Mouse (Mus musculus): ENCODE data around the gene Wnt6.
A peak's percentile ranks its signal among the peaks of the same experiment; 100 is the strongest.
"Not testable (repeated sequence)": the region's sequence is repeated elsewhere in the genome, so short reads cannot be mapped to it uniquely, and the experiment has no call there.

Gene Wnt6

GRCm38 (mm10) chr1:74806360-74807311, 34.9 kb downstream of the Wnt6 start:
- DNase-seq (ENCODE audit: low spot score) = peak; percentile 71

DNA sequence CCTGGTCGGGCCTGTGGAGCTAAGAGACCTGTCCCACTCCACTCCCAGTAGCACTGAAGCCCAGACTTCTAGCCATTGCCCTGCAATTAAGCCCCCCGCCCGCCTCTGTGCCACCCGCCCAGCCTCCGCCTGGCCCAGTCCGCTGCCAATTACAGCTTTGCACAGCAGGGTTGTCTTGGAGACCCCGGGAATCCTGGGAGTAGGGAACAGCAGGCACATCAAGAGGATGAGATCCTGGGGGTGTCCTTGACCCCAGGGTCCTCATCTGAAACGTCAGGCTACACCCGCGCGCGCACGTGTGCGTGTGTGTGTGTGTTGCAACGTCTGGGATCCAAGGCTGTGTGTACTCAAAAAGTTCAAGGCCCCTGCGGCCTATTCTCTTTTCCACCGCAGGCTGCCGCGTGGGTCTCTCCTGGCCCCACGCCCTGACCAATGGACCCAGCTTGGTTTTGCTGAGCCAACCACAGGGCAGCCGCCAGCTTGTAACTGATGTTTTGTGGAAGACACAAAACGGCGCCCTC, 35.9 kb downstream of the Wnt6 start:
- DNase-seq (ENCODE audit: low spot score) = no peak

- peak; percentile 99 for DNase-seq (ENCODE audit: low spot score)
These were observed 36.4 kb downstream of the Wnt6 start for GRCm38 (mm10) chr1:74808078-74808477.

DNA sequence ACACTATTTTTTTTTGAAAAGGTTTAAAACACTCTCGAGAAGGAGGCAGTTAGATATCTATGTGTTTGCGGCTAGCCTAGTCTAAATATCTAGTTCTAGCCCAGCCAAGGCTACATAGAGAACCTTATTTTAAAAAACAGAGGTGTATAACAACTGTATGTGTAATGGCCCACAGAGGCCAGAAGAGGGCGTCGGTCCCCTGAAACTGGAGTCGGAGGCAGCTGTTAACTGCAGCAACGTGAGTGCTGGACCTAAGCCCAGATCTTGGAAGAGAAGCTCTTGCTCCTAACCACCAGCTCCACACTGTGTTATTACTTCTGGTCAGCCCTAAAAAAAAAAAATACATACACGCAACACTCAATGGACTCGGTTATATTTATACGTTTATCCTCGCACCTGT, 37.3 kb downstream of the Wnt6 start:
- DNase-seq (ENCODE audit: low spot score) = no peak

GRCm38 (mm10) chr1:74814931-74815647, 43.4 kb downstream of the Wnt6 start:
- no peak for DNase-seq (ENCODE audit: low spot score)

- DNase-seq (ENCODE audit: low spot score) = not testable (repeated sequence)
These were observed 44.3 kb downstream of the Wnt6 start for GRCm38 (mm10) chr1:74815965-74816364.

DNA sequence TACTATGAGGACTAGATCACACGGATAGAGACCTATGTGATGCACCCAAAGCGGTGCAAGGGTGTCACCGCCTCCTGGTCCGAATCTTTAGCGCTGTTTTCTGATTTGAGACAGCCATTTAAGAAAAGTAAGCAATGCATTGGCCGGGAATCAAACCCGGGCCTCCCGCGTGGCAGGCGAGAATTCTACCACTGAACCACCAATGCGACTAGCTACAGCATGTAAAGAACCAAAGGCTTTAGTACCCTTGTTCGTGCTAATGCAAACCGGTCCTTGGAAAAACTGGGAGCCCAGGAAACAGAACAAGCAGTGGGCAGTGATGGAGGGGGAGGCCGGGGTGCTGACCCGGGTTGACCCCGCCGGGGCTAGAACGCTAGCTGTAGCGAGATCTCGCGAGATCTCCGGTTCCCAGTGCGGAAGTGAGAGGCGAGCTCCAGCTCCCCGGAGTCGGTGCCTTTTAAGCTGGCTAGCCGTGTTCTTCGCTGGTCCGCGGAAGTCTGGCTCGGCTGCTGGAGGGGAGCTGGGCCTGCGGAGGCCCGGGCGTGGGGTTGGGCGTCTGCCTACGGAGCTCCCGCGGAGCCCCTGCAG, 45.0 kb downstream of the Wnt6 start:
- DNase-seq (ENCODE audit: low spot score) = peak; percentile 96

GRCm38 (mm10) chr1:74817219-74817618, 45.5 kb downstream of the Wnt6 start:
- DNase-seq (ENCODE audit: low spot score) = no peak

- no peak for DNase-seq (ENCODE audit: low spot score)
These were observed 46.8 kb downstream of the Wnt6 start for GRCm38 (mm10) chr1:74818509-74818908.

- not testable (repeated sequence) for DNase-seq (ENCODE audit: low spot score)
These were observed 51.9 kb downstream of the Wnt6 start for GRCm38 (mm10) chr1:74823598-74823997.

DNA sequence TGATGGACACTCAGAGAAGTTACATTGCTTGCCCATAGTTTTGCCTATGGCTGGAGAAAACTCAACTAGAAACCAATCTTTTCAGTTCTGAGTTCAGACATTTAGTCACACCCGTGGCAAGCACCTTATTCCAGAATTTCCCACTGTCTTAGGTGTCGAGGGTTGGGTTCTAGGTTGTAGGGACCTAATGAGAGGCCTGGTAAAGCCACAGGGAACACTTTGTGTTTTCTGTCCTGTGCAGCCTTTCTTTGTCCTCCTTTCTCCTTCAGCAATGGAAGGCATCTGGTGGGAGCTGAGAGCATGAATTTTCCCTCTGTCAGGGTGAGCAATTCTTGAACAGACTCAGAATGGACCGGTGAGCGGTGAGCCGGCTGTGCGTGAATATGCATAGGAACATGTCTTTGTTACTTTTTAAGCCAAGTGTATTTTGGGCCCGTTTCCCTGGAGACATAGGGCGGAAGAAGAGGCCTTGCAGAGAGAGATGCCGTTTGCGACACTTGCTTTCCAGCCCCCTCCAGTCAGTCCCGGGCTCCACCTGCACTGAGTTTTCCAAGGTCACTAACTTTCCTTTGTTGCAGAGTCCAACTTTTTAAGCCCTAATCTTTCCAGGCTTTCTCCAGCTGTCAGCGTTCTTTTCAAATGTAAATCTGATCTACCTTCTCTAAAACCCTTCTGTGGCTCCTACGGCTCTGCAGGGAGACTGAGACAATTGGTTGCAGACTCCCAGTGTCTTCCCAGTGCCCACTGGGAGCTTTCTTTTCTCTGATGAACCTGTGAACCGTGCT, 53.0 kb downstream of the Wnt6 start:
- DNase-seq (ENCODE audit: low spot score) = peak; percentile 80

DNA sequence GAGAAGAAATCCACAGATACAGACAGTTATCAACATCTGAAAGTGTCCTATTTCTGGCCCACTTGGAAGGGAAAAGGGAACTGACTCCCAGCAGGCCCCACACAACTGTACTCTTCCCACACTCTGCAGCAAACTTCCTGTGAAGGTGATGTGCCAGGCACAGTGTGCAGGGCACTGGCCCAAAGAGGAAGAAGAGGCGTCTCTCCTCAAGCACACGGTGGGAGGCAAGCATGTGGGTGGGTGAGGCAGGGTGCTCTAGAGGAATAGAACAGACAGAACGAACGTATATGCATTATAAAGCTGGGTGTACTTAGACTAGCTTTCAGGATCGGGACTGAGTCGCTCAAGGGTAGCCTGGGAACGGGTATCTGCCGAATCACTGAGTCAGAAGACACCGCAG, 58.4 kb downstream of the Wnt6 start:
- DNase-seq (ENCODE audit: low spot score) = no peak

DNA sequence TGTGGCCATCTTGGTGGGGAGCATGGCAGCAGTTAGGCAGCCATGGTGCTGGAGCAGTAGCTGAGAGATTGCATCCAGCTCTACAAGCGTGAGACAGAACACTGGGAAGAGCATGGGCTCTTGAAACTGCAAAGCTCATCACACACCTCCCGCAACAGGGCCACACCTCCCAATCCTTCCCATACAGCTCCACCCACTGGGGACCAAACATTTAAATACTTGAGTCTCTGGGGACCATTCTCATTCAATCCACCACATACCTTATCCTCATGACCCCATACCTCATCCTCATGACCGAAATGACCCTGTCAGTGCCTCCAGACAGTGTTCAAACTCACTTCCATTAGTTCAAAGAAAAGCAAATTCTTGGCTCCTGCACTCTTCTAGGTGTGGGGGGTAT, 61.6 kb downstream of the Wnt6 start:
- no peak for DNase-seq (ENCODE audit: low spot score)

Measured in embryo, embryonic 10 days (tissue).